In the genomic region with DNA sequence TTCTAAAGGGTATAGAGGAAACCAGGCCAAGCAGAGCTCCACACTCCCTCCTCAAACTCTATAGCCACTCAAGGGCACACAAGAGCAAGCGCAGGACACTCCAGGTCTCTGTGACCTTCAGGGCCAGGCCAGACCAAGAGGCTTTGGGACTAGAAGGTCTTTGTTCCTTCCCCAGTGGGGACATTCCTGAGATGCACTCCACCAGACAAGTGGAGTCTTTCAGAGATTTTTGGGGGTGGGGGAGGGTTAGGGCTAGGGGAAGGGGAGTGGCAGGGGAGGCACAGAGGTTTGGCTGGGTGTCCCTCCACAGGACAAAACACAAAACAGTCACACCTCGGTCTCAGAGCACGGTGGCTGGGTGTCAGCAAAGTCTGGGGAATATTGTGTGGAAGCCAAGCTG, we compare ENCODE assay signal across 30 mouse cellular contexts. TPM values are rescaled to one million over a fixed set of nuclear protein-coding genes. Genes with fewer than 3 reads are reported as not detected.
DNase-seq lines count a peak whose midpoint lies in the region; ATAC-seq and TF ChIP-seq lines count a peak whose summit lies in the region.
"Had no signal": no experiment of that assay in that cellular context is flagged by ENCODE, and none has a peak within 500 bp of the region (broad histone marks: within the 10 kb centered on the region; RNA-seq: fewer than 3 reads in every experiment).

No protein-coding gene starts in this region.

- H3K4me2 ChIP-seq in lung, embryonic 15.5 days: no peak overlapping the region
- H3K4me2 ChIP-seq in intestine, embryonic 16.5 days (ENCODE audit: low read depth, low read length): no peak overlapping the region
- H3K4me2 ChIP-seq: embryonic facial prominence, embryonic 12.5 days; heart, embryonic 15.5 days; hindbrain, embryonic 13.5 days; limb, embryonic 15.5 days; midbrain, embryonic 15.5 days; neural tube, embryonic 13.5 days had no signal

- H3K27ac ChIP-seq in heart, embryonic 10.5 days: peak overlapping the region; percentile 65; the same call in 1 of the 2 replicates
- peak overlapping the region; percentile 58 for H3K27ac ChIP-seq in lung, embryonic 15.5 days
- H3K27ac ChIP-seq in intestine, embryonic 16.5 days (ENCODE audit: low read length): peak overlapping the region; percentile 69
- H3K27ac ChIP-seq: embryonic facial prominence, embryonic 12.5 days; heart, adult 2 months; heart, embryonic 15.5 days; hindbrain, embryonic 13.5 days; left cerebral cortex, adult 2 months; limb, embryonic 15.5 days; liver, embryonic 14.5 days; midbrain, embryonic 15.5 days; neural tube, embryonic 13.5 days had no signal

- no peaks in the 10 kb centered on the region for H3K27me3 ChIP-seq in heart, embryonic 10.5 days (ENCODE audit: insufficient read depth, poor library complexity, severe bottlenecking)
- no peaks in the 10 kb centered on the region for H3K27me3 ChIP-seq in lung, embryonic 15.5 days
- no peaks in the 10 kb centered on the region for H3K27me3 ChIP-seq in intestine, embryonic 16.5 days (replicated peaks; ENCODE audit: control insufficient read depth, insufficient read depth, low read length)
- H3K27me3 ChIP-seq: embryonic facial prominence, embryonic 12.5 days; heart, embryonic 15.5 days; hindbrain, embryonic 13.5 days; limb, embryonic 15.5 days; midbrain, embryonic 15.5 days; neural tube, embryonic 13.5 days had no signal

- H3K36me3 ChIP-seq in heart, embryonic 10.5 days: no peaks in the 10 kb centered on the region
- no peaks in the 10 kb centered on the region for H3K36me3 ChIP-seq in lung, embryonic 15.5 days
- no peaks in the 10 kb centered on the region for H3K36me3 ChIP-seq in intestine, embryonic 16.5 days (ENCODE audit: control insufficient read depth, insufficient read depth, low read length)
- H3K36me3 ChIP-seq: embryonic facial prominence, embryonic 12.5 days; heart, embryonic 15.5 days; hindbrain, embryonic 13.5 days; limb, embryonic 15.5 days; midbrain, embryonic 15.5 days; neural tube, embryonic 13.5 days had no signal

- peaks cover 18% of the 10 kb centered on the region for H3K4me1 ChIP-seq in heart, embryonic 10.5 days
- peaks cover 43% of the 10 kb centered on the region for H3K4me1 ChIP-seq in lung, embryonic 15.5 days
- 0 out of 2 replicates have a peak, but pooled peaks cover 3% of the 10 kb centered on the region for H3K4me1 ChIP-seq in lung, adult 2 months (ENCODE audit: control insufficient read depth, insufficient read depth, low read length)
- H3K4me1 ChIP-seq in intestine, embryonic 16.5 days (ENCODE audit: control insufficient read depth, insufficient read depth, low read length): peaks cover 30% of the 10 kb centered on the region
- H3K4me1 ChIP-seq: embryonic facial prominence, embryonic 12.5 days; limb, embryonic 15.5 days; megakaryocyte, embryonic 14.5 days had no signal

- TF ChIP-seq POLR2A in lung, adult 2 months (IDR thresholded peaks at IDR 0.05; ENCODE audit: borderline replicate concordance, extremely low read depth, low read depth, low read length): no peak

- no peak for ATAC-seq in lung, embryonic 15.5 days (ENCODE audit: borderline replicate concordance, extremely low read depth, low FRiP score, low TSS enrichment)
- ATAC-seq in intestine, embryonic 16.5 days: no peak
- ATAC-seq in megakaryocyte, adult 5-6 weeks (ENCODE audit: poor library complexity, severe bottlenecking): no peak
- ATAC-seq in CD4-positive, CD25-positive, alpha-beta regulatory T cell, adult 4 months: no peak
- ATAC-seq: forebrain, postnatal 0 days; inflammation-experienced regulatory T-cells, adult 6 months; midbrain, embryonic 15.5 days had no signal

- no peak for TF ChIP-seq CTCF in lung, adult 2 months (IDR thresholded peaks at IDR 0.05; ENCODE audit: insufficient read depth, low read length)

- H3K4me3 ChIP-seq in heart, embryonic 10.5 days: no peak overlapping the region
- no peak overlapping the region for H3K4me3 ChIP-seq in lung, embryonic 15.5 days
- no peak overlapping the region for H3K4me3 ChIP-seq in lung, adult 2 months (replicated peaks; ENCODE audit: extremely low read depth, low read depth, low read length)
- no peak overlapping the region for H3K4me3 ChIP-seq in intestine, embryonic 16.5 days (ENCODE audit: low read length)
- H3K4me3 ChIP-seq: embryonic facial prominence, embryonic 12.5 days; heart, adult 2 months; heart, embryonic 15.5 days; hindbrain, embryonic 13.5 days; left cerebral cortex, adult 2 months; limb, embryonic 15.5 days; megakaryocyte, embryonic 14.5 days; midbrain, embryonic 15.5 days; neural tube, embryonic 13.5 days had no signal

- no peak overlapping the region for H3K9ac ChIP-seq in lung, embryonic 15.5 days
- no peak overlapping the region for H3K9ac ChIP-seq in intestine, embryonic 16.5 days (ENCODE audit: low read depth, low read length)
- H3K9ac ChIP-seq: embryonic facial prominence, embryonic 12.5 days; forebrain, postnatal 0 days; heart, embryonic 15.5 days; hindbrain, embryonic 13.5 days; limb, embryonic 15.5 days; liver, embryonic 14.5 days; midbrain, embryonic 15.5 days; neural tube, embryonic 13.5 days had no signal

- WGBS in heart, embryonic 10.5 days: 63% methylated on average over 3 of the region's 3 CpGs
- 33% methylated on average over 3 of the region's 3 CpGs for WGBS in lung, embryonic 15.5 days
- 65% methylated on average over 3 of the region's 3 CpGs for WGBS in lung, adult 2 months
- 64% methylated on average over 3 of the region's 3 CpGs for WGBS in intestine, embryonic 16.5 days

- no peaks in the 10 kb centered on the region for H3K9me3 ChIP-seq in heart, embryonic 10.5 days
- no peaks in the 10 kb centered on the region for H3K9me3 ChIP-seq in lung, embryonic 15.5 days
- no peaks in the 10 kb centered on the region for H3K9me3 ChIP-seq in intestine, embryonic 16.5 days (ENCODE audit: control insufficient read depth, low read length)
- H3K9me3 ChIP-seq: embryonic facial prominence, embryonic 12.5 days; heart, embryonic 15.5 days; hindbrain, embryonic 13.5 days; limb, embryonic 15.5 days; midbrain, embryonic 15.5 days; neural tube, embryonic 13.5 days had no signal

- no peak for DNase-seq in heart, embryonic 10.5 days (ENCODE audit: low spot score)
- DNase-seq in heart, adult 8-10 months (ENCODE audit: low spot score): no peak
- DNase-seq in lung, adult 2 months: no peak
- peak; percentile 73 for DNase-seq in Muller cell, postnatal 12 days (ENCODE audit: inconsistent ontology term)
- DNase-seq: cerebellum, adult 11-12 months; cerebellum, postnatal 10 days; forebrain, postnatal 0 days; gastrocnemius, postnatal 36 days; heart, adult 2 months; heart, postnatal 36 days; kidney, postnatal 4 days; left cerebral cortex, postnatal 4 days; lung, postnatal 10 days; right cerebral cortex, postnatal 14 days; thymus, adult 18-20 months; thymus, postnatal 36 days had no signal

RNA-seq across cellular contexts. Expression of gene Afap1l2, which starts 48.4 kb away (rescaled TPM):
- polyA plus RNA-seq in heart, embryonic 10.5 days (2016; fragmentation: Nextera tagmentation; extraction: Ambion mirVana): 1.2 and 1.6 TPM in 2 replicates
- total RNA-seq in heart, adult 8-10 months (2022): 1 to 10 TPM; 2.8 to 4.4 (median 3.5) TPM
- 28.4 and 29.7 TPM in 2 replicates for polyA plus RNA-seq in lung, embryonic 15.5 days (2015; fragmentation: Nextera tagmentation; extraction: Ambion mirVana)
- polyA plus RNA-seq in lung, adult 2 months (2012; rRNA removed): 7.0 and 10.0 TPM in 2 replicates
- 16.5 and 16.9 TPM in 2 replicates for polyA plus RNA-seq in intestine, embryonic 16.5 days (2015; fragmentation: Nextera tagmentation; extraction: Ambion mirVana)
- total RNA-seq in megakaryocyte, adult 5-6 weeks (2015): not detected in 2 replicates
- total RNA-seq in megakaryocyte, adult 5-6 weeks (2017): not detected in 2 replicates
- polyA plus RNA-seq in CD4-positive, CD25-positive, alpha-beta regulatory T cell, adult 4 months (2017; shearing (Covaris generic)): not detected
- polyA plus RNA-seq: inflammation-experienced regulatory T-cells, adult 6 months had no signal
